Mouse (Mus musculus) myocyte (in vitro differentiated cells): ENCODE results near the gene Fgd3.

Experiments
- E2F4 ChIP-seq: IDR thresholded peaks from one replicate; pipeline ENCODE4 v1.6.1; 2011; ENCODE audit warnings: mild to moderate bottlenecking, control low read depth, moderate library complexity; ENCODE audit not compliant: insufficient read depth
- MAX ChIP-seq: IDR thresholded peaks from one replicate; pipeline ENCODE4 v1.6.1; 2011; ENCODE audit warnings: low read depth, mild to moderate bottlenecking, control low read depth
- MYOG ChIP-seq, 3 experiments: IDR thresholded peaks; one replicate each; pipeline ENCODE4 v1.6.1; 2011; ENCODE audit warnings: control low read depth in 2 of 3, low read depth in 2 of 3, mild to moderate bottlenecking in 2 of 3; ENCODE audit not compliant: insufficient read length in 2 of 3, control insufficient read depth in 1 of 3, insufficient read depth in 1 of 3
- POLR2A ChIP-seq: IDR thresholded peaks from one replicate; pipeline ENCODE4 v1.6.1; 2011; ENCODE audit warnings: low read depth, mild to moderate bottlenecking, control low read depth, moderate library complexity; ENCODE audit not compliant: insufficient read length
- USF1 ChIP-seq: IDR thresholded peaks from one replicate; pipeline ENCODE4 v1.6.1; 2011; ENCODE audit warnings: low read depth, mild to moderate bottlenecking, control low read depth, moderate library complexity

DNA sequence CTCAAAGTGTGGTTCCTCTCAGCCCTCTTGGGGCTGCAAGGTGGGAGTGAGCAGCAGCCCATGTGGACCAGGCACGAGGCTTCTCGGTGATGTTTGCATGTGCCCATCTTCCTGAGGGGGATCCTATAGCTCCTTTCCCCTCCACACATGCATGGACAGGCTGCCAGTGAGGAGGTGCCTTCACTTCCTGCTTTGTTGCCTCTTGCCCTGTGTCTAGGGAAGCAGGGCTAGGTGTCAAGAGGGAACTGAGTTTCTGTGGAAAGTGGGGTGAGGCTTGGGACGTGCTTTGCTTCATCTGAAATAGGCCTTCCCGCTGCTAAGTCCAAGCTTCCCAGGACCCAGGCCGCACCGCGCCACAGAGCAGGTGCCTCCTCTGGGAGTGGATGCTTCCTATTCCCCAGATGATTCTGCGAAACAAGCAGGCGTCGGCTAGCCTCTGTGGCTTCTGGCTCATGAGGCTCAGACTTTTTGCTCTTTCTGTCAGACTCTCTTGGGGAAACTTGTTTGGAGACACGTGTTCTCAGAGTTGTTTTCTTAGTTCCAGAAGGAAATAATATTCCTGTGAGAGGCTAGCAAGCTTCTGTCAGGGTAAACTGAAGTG, 35.5 kb upstream of the Fgd3 start:
- TF ChIP-seq MAX (no peak), E2F4 (no peak), USF1 (no peak), MYOG (IDR thresholded peaks at IDR 0.05; ENCODE audit: control insufficient read depth in 1 of 3, insufficient read depth in 1 of 3, insufficient read length in 2 of 3, low read depth in 2 of 3) (peak in 2 of 3 experiments; percentile 12 to 72), POLR2A (no peak)
